In genomic region chr12:53738549-53739292, GRCm38 (mm10) we compare ENCODE assay signal across 25 mouse cellular contexts.
A peak's percentile ranks its signal among the peaks of the same experiment; 100 is the strongest.
DNase-seq lines count a peak whose midpoint lies in the region; ATAC-seq lines count a peak whose summit lies in the region.
"Had no signal": no experiment of that assay in that cellular context is flagged by ENCODE, and none has a peak within 500 bp of the region (broad histone marks: within the 10 kb centered on the region; RNA-seq: fewer than 3 reads in every experiment).

No protein-coding gene starts in this region.

- ATAC-seq in kidney, embryonic 15.5 days (replicated peaks; ENCODE audit: low FRiP score), result 0 out of 2 replicates have a peak, but pooled peaks have one; percentile 33
- ATAC-seq in hindbrain, embryonic 15.5 days (ENCODE audit: low FRiP score, low read depth), result 0 out of 2 replicates have a peak, but pooled peaks have one; percentile 30
- no peak for ATAC-seq in neural tube, embryonic 13.5 days (ENCODE audit: low read depth)
- ATAC-seq: activated CD4-positive, CD25-positive, alpha-beta regulatory T cell, adult 4 months; intestine, embryonic 16.5 days had no signal

- no peak for DNase-seq in kidney, adult 9 months
- peak; percentile 14 for DNase-seq in ZHBTc4 (ENCODE audit: low read depth, low spot score)
- DNase-seq in ovary, postnatal 36 days (ENCODE audit: low spot score), result no peak
- no peak for DNase-seq in lung, postnatal 36 days
- DNase-seq: adrenal gland, postnatal 14 days; cerebellum, postnatal 25 days; gastrocnemius, postnatal 10 days; heart, adult 18-20 months; heart, postnatal 36 days; kidney, postnatal 36 days; layer of hippocampus, adult 9-11 months; left cerebral cortex, postnatal 4 days; liver; lung, postnatal 10 days; right cerebral cortex, adult 18-20 months; thymus, postnatal 14 days had no signal

- no peaks in the 10 kb centered on the region for H3K9me3 ChIP-seq in kidney, embryonic 15.5 days (replicated peaks)
- no peaks in the 10 kb centered on the region for H3K9me3 ChIP-seq in hindbrain, embryonic 15.5 days
- no peaks in the 10 kb centered on the region for H3K9me3 ChIP-seq in neural tube, embryonic 13.5 days
- H3K9me3 ChIP-seq: forebrain, embryonic 12.5 days; heart, embryonic 13.5 days had no signal

- WGBS in kidney, embryonic 15.5 days, result 33% methylated on average over 16 of the region's 16 CpGs
- WGBS in hindbrain, embryonic 15.5 days, result 39% methylated on average over 16 of the region's 16 CpGs
- WGBS in neural tube, embryonic 13.5 days, result 28% methylated on average over 16 of the region's 16 CpGs

- peaks cover 9% of the 10 kb centered on the region; the same call in 1 of the 2 replicates for H3K27me3 ChIP-seq in kidney, embryonic 15.5 days
- no peaks in the 10 kb centered on the region for H3K27me3 ChIP-seq in hindbrain, embryonic 15.5 days
- no peaks in the 10 kb centered on the region for H3K27me3 ChIP-seq in neural tube, embryonic 13.5 days
- H3K27me3 ChIP-seq: forebrain, embryonic 12.5 days; heart, embryonic 13.5 days had no signal

- H3K36me3 ChIP-seq in kidney, embryonic 15.5 days, result no peaks in the 10 kb centered on the region
- H3K36me3 ChIP-seq in hindbrain, embryonic 15.5 days, result no peaks in the 10 kb centered on the region
- no peaks in the 10 kb centered on the region for H3K36me3 ChIP-seq in neural tube, embryonic 13.5 days
- H3K36me3 ChIP-seq: forebrain, embryonic 12.5 days; heart, embryonic 13.5 days had no signal

- H3K27ac ChIP-seq in kidney, embryonic 15.5 days, result no peak overlapping the region
- no peak overlapping the region for H3K27ac ChIP-seq in hindbrain, embryonic 15.5 days (replicated peaks)
- peak overlapping the region; percentile 49; the same call in 1 of the 2 replicates for H3K27ac ChIP-seq in neural tube, embryonic 13.5 days (replicated peaks)
- H3K27ac ChIP-seq: forebrain, embryonic 12.5 days; heart, embryonic 13.5 days; left cerebral cortex, adult 2 months had no signal

- H3K4me3 ChIP-seq in kidney, embryonic 15.5 days (replicated peaks), result no peak overlapping the region
- H3K4me3 ChIP-seq in hindbrain, embryonic 15.5 days, result no peak overlapping the region
- H3K4me3 ChIP-seq in neural tube, embryonic 13.5 days, result no peak overlapping the region
- H3K4me3 ChIP-seq: forebrain, embryonic 12.5 days; heart, embryonic 13.5 days; left cerebral cortex, adult 2 months; myocyte had no signal

- peaks cover 8% of the 10 kb centered on the region for H3K4me1 ChIP-seq in kidney, embryonic 15.5 days
- 0 out of 2 replicates have a peak, but pooled peaks cover 5% of the 10 kb centered on the region for H3K4me1 ChIP-seq in hindbrain, embryonic 15.5 days (replicated peaks)
- peaks cover 13% of the 10 kb centered on the region for H3K4me1 ChIP-seq in neural tube, embryonic 13.5 days (replicated peaks)
- H3K4me1 ChIP-seq: heart, embryonic 13.5 days had no signal

- no peak overlapping the region for H3K9ac ChIP-seq in kidney, embryonic 15.5 days
- H3K9ac ChIP-seq in hindbrain, embryonic 15.5 days, result no peak overlapping the region
- no peak overlapping the region for H3K9ac ChIP-seq in neural tube, embryonic 13.5 days
- H3K9ac ChIP-seq: forebrain, embryonic 12.5 days; heart, embryonic 13.5 days had no signal

- H3K4me2 ChIP-seq in kidney, embryonic 15.5 days, result peak overlapping the region; percentile 22
- no peak overlapping the region for H3K4me2 ChIP-seq in hindbrain, embryonic 15.5 days
- 0 out of 2 replicates have a peak overlapping the region, but pooled peaks have one; percentile 9 for H3K4me2 ChIP-seq in neural tube, embryonic 13.5 days
- H3K4me2 ChIP-seq: forebrain, embryonic 12.5 days; heart, embryonic 13.5 days had no signal
